Mouse (Mus musculus): ENCODE data around the gene Cma2.

GRCm38 (mm10) chr14:55944575-55944974 is 6.2 kb upstream of the Cma2 start, which contains the start of gene Cma1:
- no peak for TF ChIP-seq MYC (IDR thresholded peaks at IDR 0.05; ENCODE audit: low read depth, low read length)
- no peak for TF ChIP-seq CTCF (IDR thresholded peaks at IDR 0.05 in 2 of 3, conservative IDR thresholded peaks at IDR 0.05 in 1 of 3; ENCODE audit: control insufficient read depth in 1 of 3, insufficient read depth in 1 of 3, low read depth in 2 of 3, low read length in 3 of 3, poor library complexity in 1 of 3, severe bottlenecking in 1 of 3)
- no peak for TF ChIP-seq POLR2A (IDR thresholded peaks at IDR 0.05; ENCODE audit: control insufficient read depth in 1 of 2, insufficient read depth in 1 of 2, low read depth in 1 of 2, low read length in 2 of 2, poor library complexity in 1 of 2)
- no peak for TF ChIP-seq HCFC1 (IDR thresholded peaks at IDR 0.05; ENCODE audit: low read depth, low read length)

All from MEL (cell line).